Mouse (Mus musculus): ENCODE measurements around the gene Btnl2. TPM values are rescaled to one million over a fixed set of nuclear protein-coding genes. Genes with fewer than 3 reads are reported as not detected.

The Btnl2 gene
- polyA plus RNA-seq, 1 experiment from 2014 or later: 0.04 TPM

- DNase-seq (ENCODE audit: low spot score): no peak
- Histone ChIP-seq H3K4me1 (no peaks in the 10 kb centered on the region), H3K4me3 (no peak overlapping the region), H3K27ac (replicated peaks) (no peak overlapping the region), H3K36me3 (no peaks in the 10 kb centered on the region), H3K27me3 (ENCODE audit: low read depth, poor library complexity, severe bottlenecking) (no peaks in the 10 kb centered on the region), H3K9me3 (replicated peaks) (no peaks in the 10 kb centered on the region)
- 85% methylated on average over 3 of the region's 3 CpGs for WGBS
These were observed 9.2 kb downstream of the Btnl2 start for GRCm38 (mm10) chr17:34363676-34364310.

GRCm38 (mm10) chr17:34365031-34365430 is 10.4 kb downstream of the Btnl2 start:
- Histone ChIP-seq H3K9me3 (replicated peaks) (no peaks in the 10 kb centered on the region), H3K4me3 (no peak overlapping the region)
- WGBS: 78% methylated on average over 10 of the region's 10 CpGs

GRCm38 (mm10) chr17:34370563-34370962 is 15.9 kb downstream of the Btnl2 start:
- Histone ChIP-seq H3K36me3 (no peaks in the 10 kb centered on the region), H3K4me1 (no peaks in the 10 kb centered on the region), H3K9me3 (replicated peaks) (no peaks in the 10 kb centered on the region), H3K27me3 (ENCODE audit: low read depth, poor library complexity, severe bottlenecking) (no peaks in the 10 kb centered on the region), H3K4me3 (no peak overlapping the region), H3K27ac (replicated peaks) (no peak overlapping the region)
- 93% methylated on average over 4 of the region's 4 CpGs for WGBS
- no peak for DNase-seq (ENCODE audit: low spot score)

More at GRCm38 (mm10) chr17:34365031-34365430, 10.4 kb downstream of the Btnl2 start:
- H3K27me3 ChIP-seq (ENCODE audit: low read depth, poor library complexity, severe bottlenecking): no peaks in the 10 kb centered on the region
- no peak for DNase-seq (ENCODE audit: low spot score)
- no peak overlapping the region for H3K27ac ChIP-seq (replicated peaks)
- H3K36me3 ChIP-seq: no peaks in the 10 kb centered on the region
- no peaks in the 10 kb centered on the region for H3K4me1 ChIP-seq

GRCm38 (mm10) chr17:34373055-34373709 is 18.6 kb downstream of the Btnl2 start:
- H3K27ac ChIP-seq (replicated peaks): no peak overlapping the region
- H3K36me3 ChIP-seq: no peaks in the 10 kb centered on the region
- no peaks in the 10 kb centered on the region for H3K4me1 ChIP-seq
- DNase-seq (ENCODE audit: low spot score): no peak
- no peaks in the 10 kb centered on the region for H3K27me3 ChIP-seq (ENCODE audit: low read depth, poor library complexity, severe bottlenecking)
- no peak overlapping the region for H3K4me3 ChIP-seq
- 85% methylated on average over 6 of the region's 6 CpGs for WGBS
- H3K9me3 ChIP-seq (replicated peaks): no peaks in the 10 kb centered on the region

GRCm38 (mm10) chr17:34376847-34377246 is 22.2 kb downstream of the Btnl2 start, which contains the start of gene Btnl1:
Btnl1 (plus strand) TSS chr17:34377132.
- WGBS: 80% methylated on average over 2 of the region's 2 CpGs
- Histone ChIP-seq H3K36me3 (no peaks in the 10 kb centered on the region), H3K9me3 (replicated peaks) (no peaks in the 10 kb centered on the region), H3K4me1 (no peaks in the 10 kb centered on the region), H3K27ac (replicated peaks) (no peak within 1 kb of the TSS), H3K4me3 (no peak within 1 kb of the TSS), H3K27me3 (ENCODE audit: low read depth, poor library complexity, severe bottlenecking) (no peaks in the 10 kb centered on the region)
- DNase-seq (ENCODE audit: low spot score): no peak

- H3K4me3 ChIP-seq: no peak overlapping the region
These were observed 23.0 kb downstream of the Btnl2 start for GRCm38 (mm10) chr17:34377450-34378209.

GRCm38 (mm10) chr17:34378716-34379115 is 24.1 kb downstream of the Btnl2 start:
- WGBS: 93% methylated on average over 2 of the region's 2 CpGs
- no peaks in the 10 kb centered on the region for H3K9me3 ChIP-seq (replicated peaks)
- no peaks in the 10 kb centered on the region for H3K27me3 ChIP-seq (ENCODE audit: low read depth, poor library complexity, severe bottlenecking)
- H3K4me1 ChIP-seq: no peaks in the 10 kb centered on the region
- H3K36me3 ChIP-seq: no peaks in the 10 kb centered on the region
- DNase-seq (ENCODE audit: low spot score): no peak
- no peak overlapping the region for H3K4me3 ChIP-seq
- H3K27ac ChIP-seq (replicated peaks): no peak overlapping the region

More at GRCm38 (mm10) chr17:34377450-34378209, 23.0 kb downstream of the Btnl2 start:
- no peak overlapping the region for H3K27ac ChIP-seq (replicated peaks)
- H3K4me1 ChIP-seq: no peaks in the 10 kb centered on the region
- DNase-seq (ENCODE audit: low spot score): no peak
- no peaks in the 10 kb centered on the region for H3K9me3 ChIP-seq (replicated peaks)
- H3K27me3 ChIP-seq (ENCODE audit: low read depth, poor library complexity, severe bottlenecking): no peaks in the 10 kb centered on the region
- 69% methylated on average over 6 of the region's 6 CpGs for WGBS
- H3K36me3 ChIP-seq: no peaks in the 10 kb centered on the region

- no peak for DNase-seq (ENCODE audit: low spot score)
- 87% methylated on average over 7 of the region's 7 CpGs for WGBS
- H3K4me3 ChIP-seq: no peak overlapping the region
- no peaks in the 10 kb centered on the region for H3K4me1 ChIP-seq
- no peaks in the 10 kb centered on the region for H3K9me3 ChIP-seq (replicated peaks)
- no peaks in the 10 kb centered on the region for H3K27me3 ChIP-seq (ENCODE audit: low read depth, poor library complexity, severe bottlenecking)
- no peaks in the 10 kb centered on the region for H3K36me3 ChIP-seq
- no peak overlapping the region for H3K27ac ChIP-seq (replicated peaks)
These were observed 24.8 kb downstream of the Btnl2 start for GRCm38 (mm10) chr17:34379451-34379850.

- Histone ChIP-seq H3K9me3 (replicated peaks) (no peaks in the 10 kb centered on the region), H3K4me3 (no peak overlapping the region), H3K27ac (replicated peaks) (no peak overlapping the region), H3K36me3 (no peaks in the 10 kb centered on the region), H3K4me1 (no peaks in the 10 kb centered on the region), H3K27me3 (ENCODE audit: low read depth, poor library complexity, severe bottlenecking) (no peaks in the 10 kb centered on the region)
- WGBS: 74% methylated on average over 11 of the region's 11 CpGs
- no peak for DNase-seq (ENCODE audit: low spot score)
These were observed 27.3 kb downstream of the Btnl2 start for GRCm38 (mm10) chr17:34381876-34382275.

- H3K4me3 ChIP-seq: no peak overlapping the region
- no peaks in the 10 kb centered on the region for H3K27me3 ChIP-seq (ENCODE audit: low read depth, poor library complexity, severe bottlenecking)
- peak; percentile 18 for DNase-seq (ENCODE audit: low spot score)
- no peak overlapping the region for H3K27ac ChIP-seq (replicated peaks)
- no peaks in the 10 kb centered on the region for H3K36me3 ChIP-seq
- H3K4me1 ChIP-seq: no peaks in the 10 kb centered on the region
- H3K9me3 ChIP-seq (replicated peaks): no peaks in the 10 kb centered on the region
- WGBS: 81% methylated on average over 7 of the region's 7 CpGs
These were observed 28.6 kb downstream of the Btnl2 start for GRCm38 (mm10) chr17:34383212-34383611.

- no peaks in the 10 kb centered on the region for H3K36me3 ChIP-seq
- no peaks in the 10 kb centered on the region for H3K27me3 ChIP-seq (ENCODE audit: low read depth, poor library complexity, severe bottlenecking)
- DNase-seq (ENCODE audit: low spot score): no peak
- 87% methylated on average over 3 of the region's 3 CpGs for WGBS
- H3K9me3 ChIP-seq (replicated peaks): no peaks in the 10 kb centered on the region
- no peak overlapping the region for H3K27ac ChIP-seq (replicated peaks)
- no peaks in the 10 kb centered on the region for H3K4me1 ChIP-seq
- no peak overlapping the region for H3K4me3 ChIP-seq
These were observed 30.1 kb downstream of the Btnl2 start for GRCm38 (mm10) chr17:34384699-34385098.

- 72% methylated on average over 2 of the region's 2 CpGs for WGBS
- H3K9me3 ChIP-seq (replicated peaks): no peaks in the 10 kb centered on the region
These were observed 32.0 kb downstream of the Btnl2 start for GRCm38 (mm10) chr17:34386656-34387055.

GRCm38 (mm10) chr17:34388513-34388912 is 33.9 kb downstream of the Btnl2 start:
- peaks cover 15% of the 10 kb centered on the region for H3K27me3 ChIP-seq (ENCODE audit: low read depth, poor library complexity, severe bottlenecking)
- no peak overlapping the region for H3K27ac ChIP-seq (replicated peaks)
- H3K4me3 ChIP-seq: no peak overlapping the region
- no peaks in the 10 kb centered on the region; the same call in 1 of the 2 replicates for H3K9me3 ChIP-seq (replicated peaks)
- H3K4me1 ChIP-seq: peaks cover 5% of the 10 kb centered on the region
- peak; percentile 28 for DNase-seq (ENCODE audit: low spot score)
- WGBS: 35% methylated on average over 4 of the region's 4 CpGs
- no peaks in the 10 kb centered on the region for H3K36me3 ChIP-seq

More at GRCm38 (mm10) chr17:34386656-34387055, 32.0 kb downstream of the Btnl2 start:
- no peaks in the 10 kb centered on the region for H3K4me1 ChIP-seq
- H3K4me3 ChIP-seq: no peak overlapping the region
- peaks cover 10% of the 10 kb centered on the region for H3K27me3 ChIP-seq (ENCODE audit: low read depth, poor library complexity, severe bottlenecking)
- H3K27ac ChIP-seq (replicated peaks): no peak overlapping the region
- H3K36me3 ChIP-seq: no peaks in the 10 kb centered on the region
- DNase-seq (ENCODE audit: low spot score): no peak
